Mouse (Mus musculus) layer of hippocampus, postnatal 14 days (tissue): ENCODE measurements around the gene Mras. TPM values are rescaled to one million over a fixed set of nuclear protein-coding genes. Genes with fewer than 3 reads are reported as not detected.

Experiments
- DNase-seq, 2 experiments: peaks; one replicate each; pipeline ENCODE4 v3.0.0; 2021 to 2022; ENCODE audit warnings: low spot score in 2 of 2, mixed read lengths in 1 of 2
- total RNA-seq, 2 experiments: library from RNA; stranded (reverse); gene quantifications; 2 replicates each; pipeline ENCODE4 v1.2.3; 2021

Mras gene
- total RNA-seq, 2 experiments from 2014 or later: 102 to 109 TPM

- DNase-seq: no peak
Measured at GRCm38 (mm10) chr9:99441647-99442433, 4.7 kb upstream of the Mras start.

- DNase-seq: no peak
Measured at GRCm38 (mm10) chr9:99440941-99441340, 3.8 kb upstream of the Mras start.

- no peak for DNase-seq
Measured at GRCm38 (mm10) chr9:99439064-99439463, 1.9 kb upstream of the Mras start.

- DNase-seq: no peak
Measured at GRCm38 (mm10) chr9:99437781-99438565, 792 bp upstream of the Mras start.

GRCm38 (mm10) chr9:99436182-99437030 is 775 bp downstream of the Mras start:
- DNase-seq: peak; percentile 74 to 82

- DNase-seq: peak; percentile 67 to 69
Measured at GRCm38 (mm10) chr9:99435619-99436181, 1.5 kb downstream of the Mras start.

GRCm38 (mm10) chr9:99434892-99435618 is 2.1 kb downstream of the Mras start:
- DNase-seq: no peak

GRCm38 (mm10) chr9:99432478-99432877 is 4.7 kb downstream of the Mras start:
- DNase-seq: no peak

GRCm38 (mm10) chr9:99431963-99432362 is 5.2 kb downstream of the Mras start:
- no peak for DNase-seq

GRCm38 (mm10) chr9:99431346-99431745 is 5.8 kb downstream of the Mras start:
- no peak for DNase-seq

- DNase-seq: no peak
Measured at GRCm38 (mm10) chr9:99430806-99431205, 6.4 kb downstream of the Mras start.

- DNase-seq: no peak
Measured at GRCm38 (mm10) chr9:99429845-99430244, 7.3 kb downstream of the Mras start.

- no peak for DNase-seq
Measured at GRCm38 (mm10) chr9:99428601-99429331, 8.4 kb downstream of the Mras start.

- no peak for DNase-seq
Measured at GRCm38 (mm10) chr9:99425262-99425661, 11.9 kb downstream of the Mras start.

GRCm38 (mm10) chr9:99424574-99424863 is 12.7 kb downstream of the Mras start:
- DNase-seq: no peak

GRCm38 (mm10) chr9:99423692-99424573 is 13.2 kb downstream of the Mras start:
- no peak for DNase-seq

- DNase-seq: no peak
Measured at GRCm38 (mm10) chr9:99421914-99422313, 15.3 kb downstream of the Mras start.

- no peak for DNase-seq
Measured at GRCm38 (mm10) chr9:99419951-99420701, 17.1 kb downstream of the Mras start.
